Mouse (Mus musculus) forebrain, embryonic 16.5 days (tissue): ENCODE data around the gene Kcnab1. TPM values are rescaled to one million over a fixed set of nuclear protein-coding genes. Genes with fewer than 3 reads are reported as not detected.
A peak's percentile ranks its signal among the peaks of the same experiment; 100 is the strongest.

Experiments used
- ATAC-seq: fragments of 200-750 bp; cut with Nextera tagmentation; 2 replicates; pipeline ENCODE4 v1.8.0; 2017; ENCODE audit warnings: mild to moderate bottlenecking, moderate library complexity
- H3K27ac ChIP-seq: fragments of 300-500 bp; sonication (generic); 2 replicates; pipeline ENCODE4 v1.5.1; 2014; ENCODE audit warnings: low read length, control low read depth
- H3K27me3 ChIP-seq: fragments of 300-500 bp; sonication (generic); replicated peaks from 2 replicates; pipeline ENCODE4 v1.6.1; 2014; ENCODE audit warnings: low read length; ENCODE audit not compliant: control insufficient read depth, insufficient read depth
- H3K36me3 ChIP-seq: fragments of 300-500 bp; sonication (generic); 2 replicates; pipeline ENCODE4 v1.6.1; 2014; ENCODE audit not compliant: control insufficient read depth, insufficient read depth
- H3K4me1 ChIP-seq: fragments of 300-500 bp; sonication (generic); replicated peaks from 2 replicates; pipeline ENCODE4 v1.6.1; 2014; ENCODE audit warnings: low read length; ENCODE audit not compliant: control insufficient read depth, insufficient read depth
- H3K4me2 ChIP-seq: fragments of 300-500 bp; sonication (generic); 2 replicates; pipeline ENCODE4 v1.6.1; 2014; ENCODE audit warnings: mild to moderate bottlenecking, low read length, control low read depth
- H3K4me3 ChIP-seq: fragments of 300-500 bp; sonication (generic); replicated peaks from 2 replicates; pipeline ENCODE4 v1.5.1; 2014; ENCODE audit warnings: mild to moderate bottlenecking, low read length, control low read depth
- H3K9ac ChIP-seq: fragments of 300-500 bp; sonication (generic); replicated peaks from 2 replicates; pipeline ENCODE4 v1.6.1; 2014; ENCODE audit warnings: low read depth, low read length, control low read depth
- H3K9me3 ChIP-seq: fragments of 300-500 bp; sonication (generic); 2 replicates; pipeline ENCODE4 v1.6.1; 2016; ENCODE audit warnings: low read length; ENCODE audit not compliant: control insufficient read depth
- WGBS: fragments of 180-500 bp; shearing (Covaris S2); extraction: QIAGEN DNeasy Blood & Tissue Kit; methylation state at CpG from one replicate; pipeline ENCODE4 v1.1.7; 2014; 5-methylcytosine and 5-hydroxymethylcytosine counted together
- polyA plus RNA-seq: library from polyadenylated mRNA; unstranded; fragments of >200 nt; fragmentation: Nextera tagmentation; extraction: Ambion mirVana; gene quantifications from 2 replicates; pipeline ENCODE4 v1.2.1, GENCODE M21; 2015

Kcnab1 gene
- polyA plus RNA-seq, 1 experiment from 2014 or later = 8.9 TPM

GRCm38 (mm10) chr3:65365921-65366710 is 256.9 kb downstream of the Kcnab1 start:
- Histone ChIP-seq H3K4me2 (no peak overlapping the region), H3K9me3 (no peaks in the 10 kb centered on the region), H3K27me3 (no peaks in the 10 kb centered on the region), H3K36me3 (no peaks in the 10 kb centered on the region), H3K27ac (no peak overlapping the region), H3K4me1 (no peaks in the 10 kb centered on the region), H3K9ac (no peak overlapping the region), H3K4me3 (no peak overlapping the region)
- ATAC-seq = no peak
- 95% methylated on average over 10 of the region's 10 CpGs for WGBS

- WGBS = 72% methylated on average over 4 of the region's 4 CpGs
- no peaks in the 10 kb centered on the region for H3K27me3 ChIP-seq
- H3K4me3 ChIP-seq = no peak overlapping the region
- H3K36me3 ChIP-seq = no peaks in the 10 kb centered on the region
- no peaks in the 10 kb centered on the region for H3K4me1 ChIP-seq
- H3K9ac ChIP-seq = no peak overlapping the region
- no peaks in the 10 kb centered on the region for H3K9me3 ChIP-seq
- H3K4me2 ChIP-seq = no peak overlapping the region
- no peak overlapping the region for H3K27ac ChIP-seq
- ATAC-seq = no peak
Observed at GRCm38 (mm10) chr3:65367944-65368343, 258.8 kb downstream of the Kcnab1 start.

- WGBS = 91% methylated on average over 4 of the region's 4 CpGs
- no peak overlapping the region for H3K9ac ChIP-seq
- H3K27me3 ChIP-seq = no peaks in the 10 kb centered on the region
- no peaks in the 10 kb centered on the region; the same call in 1 of the 2 replicates for H3K4me1 ChIP-seq
- ATAC-seq = no peak
- peaks cover 4% of the 10 kb centered on the region for H3K36me3 ChIP-seq
- no peak overlapping the region for H3K4me2 ChIP-seq
- no peak overlapping the region for H3K4me3 ChIP-seq
- no peak overlapping the region for H3K27ac ChIP-seq
- H3K9me3 ChIP-seq = no peaks in the 10 kb centered on the region
Observed at GRCm38 (mm10) chr3:65372552-65372951, 263.4 kb downstream of the Kcnab1 start.

- Histone ChIP-seq H3K9me3 (no peaks in the 10 kb centered on the region), H3K4me3 (no peak overlapping the region), H3K9ac (no peak overlapping the region), H3K4me2 (no peak overlapping the region), H3K27ac (no peak overlapping the region), H3K36me3 (peaks cover 4% of the 10 kb centered on the region), H3K4me1 (no peaks in the 10 kb centered on the region; the same call in 1 of the 2 replicates), H3K27me3 (no peaks in the 10 kb centered on the region)
- no peak for ATAC-seq
- WGBS = 64% methylated on average over 5 of the region's 5 CpGs
Observed at GRCm38 (mm10) chr3:65373594-65374182, 264.5 kb downstream of the Kcnab1 start.

- Histone ChIP-seq H3K4me2 (no peak overlapping the region), H3K27me3 (no peaks in the 10 kb centered on the region), H3K36me3 (peaks cover 7% of the 10 kb centered on the region), H3K27ac (no peak overlapping the region), H3K4me3 (no peak overlapping the region), H3K4me1 (no peaks in the 10 kb centered on the region; the same call in 1 of the 2 replicates), H3K9ac (no peak overlapping the region), H3K9me3 (no peaks in the 10 kb centered on the region)
- ATAC-seq = no peak
- WGBS = 91% methylated on average over 3 of the region's 3 CpGs
Observed at GRCm38 (mm10) chr3:65374729-65375128, 265.5 kb downstream of the Kcnab1 start.

- H3K4me2 ChIP-seq = no peak overlapping the region
- no peaks in the 10 kb centered on the region for H3K9me3 ChIP-seq
- H3K4me3 ChIP-seq = no peak overlapping the region
- H3K27ac ChIP-seq = no peak overlapping the region
- no peaks in the 10 kb centered on the region for H3K27me3 ChIP-seq
- H3K4me1 ChIP-seq = no peaks in the 10 kb centered on the region; the same call in 1 of the 2 replicates
- ATAC-seq = no peak
- H3K36me3 ChIP-seq = peaks cover 17% of the 10 kb centered on the region
- H3K9ac ChIP-seq = no peak overlapping the region
Observed at GRCm38 (mm10) chr3:65378724-65379123, 269.5 kb downstream of the Kcnab1 start.

GRCm38 (mm10) chr3:65379884-65380539 is 270.8 kb downstream of the Kcnab1 start:
- H3K9ac ChIP-seq = no peak overlapping the region
- WGBS = 76% methylated on average over 4 of the region's 4 CpGs
- H3K27me3 ChIP-seq = no peaks in the 10 kb centered on the region
- no peak overlapping the region for H3K4me2 ChIP-seq
- ATAC-seq = peak; percentile 63; the same call in 1 of the 2 replicates
- H3K4me1 ChIP-seq = no peaks in the 10 kb centered on the region
- H3K4me3 ChIP-seq = no peak overlapping the region
- H3K27ac ChIP-seq = no peak overlapping the region
- no peaks in the 10 kb centered on the region for H3K9me3 ChIP-seq
- peaks cover 21% of the 10 kb centered on the region for H3K36me3 ChIP-seq

- Histone ChIP-seq H3K4me2 (no peak overlapping the region), H3K9ac (no peak overlapping the region), H3K36me3 (peaks cover 21% of the 10 kb centered on the region), H3K9me3 (no peaks in the 10 kb centered on the region), H3K27ac (no peak overlapping the region), H3K27me3 (no peaks in the 10 kb centered on the region), H3K4me3 (no peak overlapping the region), H3K4me1 (no peaks in the 10 kb centered on the region)
- ATAC-seq = no peak
- 87% methylated on average over 4 of the region's 4 CpGs for WGBS
Observed at GRCm38 (mm10) chr3:65381094-65381493, 271.9 kb downstream of the Kcnab1 start.

- peaks cover 32% of the 10 kb centered on the region for H3K36me3 ChIP-seq
- no peaks in the 10 kb centered on the region for H3K4me1 ChIP-seq
- no peak for ATAC-seq
- 92% methylated on average over 3 of the region's 3 CpGs for WGBS
- H3K4me3 ChIP-seq = no peak overlapping the region
- no peak overlapping the region for H3K9ac ChIP-seq
- no peaks in the 10 kb centered on the region for H3K27me3 ChIP-seq
- H3K9me3 ChIP-seq = no peaks in the 10 kb centered on the region
- H3K4me2 ChIP-seq = no peak overlapping the region
- no peak overlapping the region for H3K27ac ChIP-seq
Observed at GRCm38 (mm10) chr3:65384431-65384830, 275.2 kb downstream of the Kcnab1 start.
